Mouse (Mus musculus) midbrain, embryonic 16.5 days (tissue): ENCODE data around the gene Cacna2d3. TPM values are rescaled to one million over a fixed set of nuclear protein-coding genes. Genes with fewer than 3 reads are reported as not detected.

Source experiments
- ATAC-seq: fragments of 200-750 bp; cut with Nextera tagmentation; 2 replicates; pipeline ENCODE4 v1.8.0; 2017; ENCODE audit warnings: moderate TSS enrichment
- H3K27ac ChIP-seq: fragments of 300-500 bp; sonication (generic); 2 replicates; pipeline ENCODE4 v1.5.1; 2014; ENCODE audit warnings: mild to moderate bottlenecking, low read length, mixed read lengths
- H3K27me3 ChIP-seq: fragments of 300-500 bp; sonication (generic); 2 replicates; pipeline ENCODE4 v1.6.1; 2014; ENCODE audit warnings: low read depth, low read length, mixed read lengths; ENCODE audit not compliant: control insufficient read depth, insufficient read depth
- H3K36me3 ChIP-seq: fragments of 300-500 bp; sonication (generic); 2 replicates; pipeline ENCODE4 v1.6.1; 2014; ENCODE audit warnings: mild to moderate bottlenecking, low read length, moderate library complexity, mixed read lengths; ENCODE audit not compliant: control insufficient read depth, insufficient read depth
- H3K4me1 ChIP-seq: fragments of 300-500 bp; sonication (generic); 2 replicates; pipeline ENCODE4 v1.6.1; 2014; ENCODE audit warnings: mild to moderate bottlenecking, low read length, mixed read lengths; ENCODE audit not compliant: control insufficient read depth, insufficient read depth
- H3K4me2 ChIP-seq: fragments of 300-500 bp; sonication (generic); 2 replicates; pipeline ENCODE4 v1.6.1; 2014; ENCODE audit warnings: mild to moderate bottlenecking, low read length, mixed read lengths
- H3K4me3 ChIP-seq: fragments of 300-500 bp; sonication (generic); 2 replicates; pipeline ENCODE4 v1.5.1; 2014; ENCODE audit warnings: low read depth, mild to moderate bottlenecking, low read length, moderate library complexity, mixed read lengths
- H3K9ac ChIP-seq: fragments of 300-500 bp; sonication (generic); 2 replicates; pipeline ENCODE4 v1.6.1; 2014; ENCODE audit warnings: low read depth, low read length, mixed read lengths
- H3K9me3 ChIP-seq: fragments of 300-500 bp; sonication (generic); replicated peaks from 2 replicates; pipeline ENCODE4 v1.6.1; 2014; ENCODE audit warnings: mild to moderate bottlenecking, low read length, mixed read lengths; ENCODE audit not compliant: control insufficient read depth, poor library complexity, severe bottlenecking
- WGBS: fragments of 180-500 bp; shearing (Covaris S2); extraction: QIAGEN DNeasy Blood & Tissue Kit; methylation state at CpG from one replicate; pipeline ENCODE4 v1.1.7; 2014; 5-methylcytosine and 5-hydroxymethylcytosine counted together
- polyA plus RNA-seq: library from polyadenylated mRNA; unstranded; fragments of >200 nt; fragmentation: Nextera tagmentation; extraction: Ambion mirVana; gene quantifications from 2 replicates; pipeline ENCODE4 v1.2.1, GENCODE M21; 2015

The Cacna2d3 gene
- polyA plus RNA-seq, 1 experiment from 2014 or later = 31.0 TPM

DNA sequence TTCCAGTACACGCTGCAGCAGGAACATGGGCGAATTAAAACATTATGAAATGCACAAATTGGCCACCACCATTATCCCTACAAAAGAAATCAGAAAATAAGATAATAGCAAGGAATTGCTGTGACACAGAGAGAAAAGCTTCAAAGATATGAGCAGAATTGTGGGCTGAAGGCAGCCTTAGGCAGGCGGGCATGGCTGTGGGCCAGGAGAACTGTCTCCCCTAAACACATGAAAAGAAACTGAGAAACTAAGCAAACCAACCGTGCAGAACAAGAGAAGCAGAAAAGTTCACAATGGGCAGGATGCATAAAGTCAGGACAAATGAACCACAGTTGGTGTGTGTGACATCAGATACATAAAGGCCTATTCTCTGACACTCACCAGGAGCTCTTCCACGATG is 51.8 kb downstream of the Cacna2d3 start:
- WGBS = 40% methylated on average over 5 of the region's 5 CpGs
- H3K27me3 ChIP-seq = no peaks in the 10 kb centered on the region
- no peaks in the 10 kb centered on the region for H3K36me3 ChIP-seq
- no peak overlapping the region for H3K27ac ChIP-seq
- H3K4me1 ChIP-seq = peaks cover 18% of the 10 kb centered on the region
- no peak overlapping the region for H3K9ac ChIP-seq
- H3K9me3 ChIP-seq = no peaks in the 10 kb centered on the region
- H3K4me3 ChIP-seq = no peak overlapping the region
- no peak overlapping the region for H3K4me2 ChIP-seq
- no peak for ATAC-seq

GRCm38 (mm10) chr14:29657006-29657405 is 64.7 kb downstream of the Cacna2d3 start:
- H3K4me1 ChIP-seq = no peaks in the 10 kb centered on the region
- ATAC-seq = no peak
- H3K4me2 ChIP-seq = no peak overlapping the region
- H3K36me3 ChIP-seq = no peaks in the 10 kb centered on the region
- no peak overlapping the region for H3K4me3 ChIP-seq
- H3K9ac ChIP-seq = no peak overlapping the region
- 50% methylated on average over 1 of the region's 1 CpGs for WGBS
- H3K27me3 ChIP-seq = no peaks in the 10 kb centered on the region
- no peaks in the 10 kb centered on the region for H3K9me3 ChIP-seq
- no peak overlapping the region for H3K27ac ChIP-seq

GRCm38 (mm10) chr14:29650591-29650990 is 71.1 kb downstream of the Cacna2d3 start:
- no peak overlapping the region for H3K4me2 ChIP-seq
- H3K36me3 ChIP-seq = no peaks in the 10 kb centered on the region
- WGBS = 41% methylated on average over 5 of the region's 5 CpGs
- no peak overlapping the region for H3K27ac ChIP-seq
- H3K9ac ChIP-seq = no peak overlapping the region
- no peaks in the 10 kb centered on the region for H3K9me3 ChIP-seq
- H3K27me3 ChIP-seq = no peaks in the 10 kb centered on the region
- ATAC-seq = no peak
- peaks cover 6% of the 10 kb centered on the region; the same call in 1 of the 2 replicates for H3K4me1 ChIP-seq
- H3K4me3 ChIP-seq = no peak overlapping the region

DNA sequence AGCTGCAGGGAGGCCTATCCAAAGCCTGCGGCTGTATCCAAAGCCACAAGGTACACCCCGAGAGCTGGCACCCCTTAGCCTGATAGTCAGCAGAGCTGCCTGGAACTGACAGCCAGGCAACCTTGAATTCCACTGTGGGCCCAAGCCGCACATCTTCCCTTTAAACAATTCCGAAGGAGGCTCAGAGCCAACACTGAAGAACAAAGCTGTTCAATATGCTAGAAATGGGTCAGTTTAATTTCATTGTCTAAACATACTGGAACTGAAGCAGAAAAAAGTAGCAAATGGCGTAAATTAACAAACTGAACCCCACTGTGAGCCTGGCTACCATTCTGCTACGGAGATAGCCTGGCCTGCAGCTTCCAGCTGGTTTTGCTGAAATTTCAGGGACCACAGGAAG is 72.9 kb downstream of the Cacna2d3 start:
- no peaks in the 10 kb centered on the region for H3K9me3 ChIP-seq
- no peak for ATAC-seq
- 38% methylated on average over 6 of the region's 6 CpGs for WGBS
- peaks cover 6% of the 10 kb centered on the region; the same call in 1 of the 2 replicates for H3K4me1 ChIP-seq
- H3K9ac ChIP-seq = no peak overlapping the region
- no peak overlapping the region for H3K4me2 ChIP-seq
- no peaks in the 10 kb centered on the region for H3K36me3 ChIP-seq
- H3K27ac ChIP-seq = peak overlapping the region; percentile 29
- H3K27me3 ChIP-seq = no peaks in the 10 kb centered on the region
- H3K4me3 ChIP-seq = no peak overlapping the region

DNA sequence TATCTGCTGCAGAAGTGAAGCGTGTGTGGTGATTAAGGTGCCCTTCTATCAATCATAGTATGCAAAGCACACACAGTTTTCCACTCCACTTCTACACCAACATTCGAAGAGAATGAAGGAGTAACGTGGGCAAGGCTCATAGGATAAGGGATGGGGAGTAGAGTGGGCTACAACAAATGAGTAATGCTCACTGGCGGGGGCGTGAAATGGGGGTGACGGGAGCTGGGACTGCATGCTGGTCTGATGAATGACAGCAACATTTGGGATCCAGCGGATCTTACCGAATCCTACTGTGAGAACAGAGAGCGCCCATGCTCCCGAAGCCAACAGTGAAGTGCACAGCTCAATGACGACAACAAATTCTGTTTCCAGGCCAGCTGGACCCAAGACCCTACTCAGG is 76.2 kb downstream of the Cacna2d3 start:
- ATAC-seq = no peak
- H3K4me3 ChIP-seq = no peak overlapping the region
- H3K9me3 ChIP-seq = no peaks in the 10 kb centered on the region
- H3K27ac ChIP-seq = no peak overlapping the region
- 55% methylated on average over 11 of the region's 11 CpGs for WGBS
- H3K36me3 ChIP-seq = no peaks in the 10 kb centered on the region
- H3K27me3 ChIP-seq = no peaks in the 10 kb centered on the region
- H3K9ac ChIP-seq = no peak overlapping the region
- peaks cover 6% of the 10 kb centered on the region; the same call in 1 of the 2 replicates for H3K4me1 ChIP-seq
- no peak overlapping the region for H3K4me2 ChIP-seq

GRCm38 (mm10) chr14:29643217-29643616 is 78.4 kb downstream of the Cacna2d3 start:
- H3K9me3 ChIP-seq = no peaks in the 10 kb centered on the region
- no peak overlapping the region for H3K4me3 ChIP-seq
- no peak overlapping the region for H3K4me2 ChIP-seq
- 79% methylated on average over 4 of the region's 4 CpGs for WGBS
- no peak overlapping the region for H3K9ac ChIP-seq
- no peak overlapping the region for H3K27ac ChIP-seq
- H3K27me3 ChIP-seq = no peaks in the 10 kb centered on the region
- no peak for ATAC-seq
- no peaks in the 10 kb centered on the region for H3K36me3 ChIP-seq
- H3K4me1 ChIP-seq = peaks cover 3% of the 10 kb centered on the region; the same call in 1 of the 2 replicates

DNA sequence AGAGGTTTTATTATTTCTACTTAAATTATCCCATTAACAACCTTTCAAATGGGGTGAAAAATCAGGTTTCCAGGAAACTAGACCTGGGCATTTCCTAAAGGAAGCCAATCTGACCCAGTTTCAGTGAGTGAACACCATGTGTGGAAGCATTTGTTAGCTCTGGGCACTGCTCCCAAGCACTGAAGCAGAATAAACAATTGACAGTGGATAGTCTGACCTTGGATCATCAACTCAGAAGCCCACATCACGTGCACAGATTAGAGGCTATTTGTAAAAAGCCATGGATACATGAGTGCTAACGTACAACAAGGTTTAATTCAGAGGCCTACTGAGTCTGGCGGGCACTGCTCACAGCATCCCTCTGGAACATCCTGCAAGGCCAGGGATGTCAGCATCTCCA is 82.4 kb downstream of the Cacna2d3 start:
- Histone ChIP-seq H3K27me3 (no peaks in the 10 kb centered on the region), H3K27ac (peak overlapping the region; percentile 24; the same call in 1 of the 2 replicates), H3K9me3 (no peaks in the 10 kb centered on the region), H3K4me1 (peaks cover 3% of the 10 kb centered on the region; the same call in 1 of the 2 replicates), H3K4me3 (no peak overlapping the region), H3K4me2 (no peak overlapping the region), H3K36me3 (no peaks in the 10 kb centered on the region), H3K9ac (no peak overlapping the region)
- no peak for ATAC-seq
- WGBS = 28% methylated on average over 3 of the region's 3 CpGs

DNA sequence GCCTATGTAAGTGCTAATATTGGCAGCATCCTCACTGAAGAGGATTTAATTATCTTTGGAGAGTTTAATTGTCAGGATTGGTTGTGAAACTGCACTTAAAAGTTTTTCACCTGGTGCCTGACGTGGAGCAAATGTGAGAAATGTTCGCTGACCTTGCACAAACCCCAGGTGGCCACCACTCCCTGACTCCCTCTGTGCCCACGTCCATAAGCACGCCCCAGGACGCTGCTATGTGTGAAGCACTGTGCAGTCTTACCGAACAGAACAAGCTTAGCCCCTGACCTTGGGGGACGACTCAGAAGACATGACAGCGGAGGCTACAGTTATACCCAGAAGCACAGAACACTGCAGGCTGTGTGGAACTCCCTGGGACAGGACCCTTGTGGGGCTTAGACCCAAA is 93.5 kb downstream of the Cacna2d3 start:
- no peak for ATAC-seq
- Histone ChIP-seq H3K4me3 (no peak overlapping the region), H3K9ac (no peak overlapping the region), H3K36me3 (no peaks in the 10 kb centered on the region), H3K27ac (no peak overlapping the region), H3K4me1 (no peaks in the 10 kb centered on the region), H3K4me2 (no peak overlapping the region), H3K9me3 (no peaks in the 10 kb centered on the region), H3K27me3 (no peaks in the 10 kb centered on the region)
- 76% methylated on average over 8 of the region's 8 CpGs for WGBS

- ATAC-seq = no peak
- WGBS = 81% methylated on average over 5 of the region's 5 CpGs
- Histone ChIP-seq H3K36me3 (no peaks in the 10 kb centered on the region), H3K9me3 (no peaks in the 10 kb centered on the region), H3K9ac (no peak overlapping the region), H3K4me1 (no peaks in the 10 kb centered on the region), H3K27ac (no peak overlapping the region), H3K4me3 (no peak overlapping the region), H3K27me3 (no peaks in the 10 kb centered on the region), H3K4me2 (no peak overlapping the region)
These were observed 109.2 kb downstream of the Cacna2d3 start for GRCm38 (mm10) chr14:29612436-29612835.
